Mouse (Mus musculus) layer of hippocampus, postnatal 14 days (tissue): Measurements from ENCODE around the gene Zfp646. TPM values are rescaled to one million over a fixed set of nuclear protein-coding genes. Genes with fewer than 3 reads are reported as not detected.
"Not testable (repeated sequence)": the region's sequence is repeated elsewhere in the genome, so short reads cannot be mapped to it uniquely, and the experiment has no call there.

Source experiments
- DNase-seq, 2 experiments: peaks; one replicate each; pipeline ENCODE4 v3.0.0; 2021 to 2022; ENCODE audit warnings: low spot score in 2 of 2, mixed read lengths in 1 of 2
- long read RNA-seq, 2 experiments: library from polyadenylated mRNA; stranded (forward); transcript quantifications; one replicate each; pipeline ENCODE4 v2.0.0; 2021
- total RNA-seq, 2 experiments: library from RNA; stranded (reverse); gene quantifications; 2 replicates each; pipeline ENCODE4 v1.2.3; 2021

Zfp646 gene
- 10 to 100 TPM; 28.1 to 29.0 TPM for total RNA-seq
- long read RNA-seq, experiment 1, full-length matches to known transcripts: 3 of 11 reads
- long read RNA-seq, experiment 1, partial matches to known transcripts: 8 of 11 reads
- long read RNA-seq, experiment 1, other reads (novel, unspliced or antisense): 0 of 11 reads
- long read RNA-seq, experiment 2, full-length matches to known transcripts: 2 of 3 reads
- long read RNA-seq, experiment 2, partial matches to known transcripts: 0 of 3 reads
- long read RNA-seq, experiment 2, other reads (novel, unspliced or antisense): 1 of 3 reads

- DNase-seq: peak; percentile 77 to 78
Measured at GRCm38 (mm10) chr7:127876041-127876466, at the start of gene Zfp646. Gene Zfp646, plus strand, starts transcription at chr7:127876221.

- no peak for DNase-seq
Measured at GRCm38 (mm10) chr7:127835550-127835949, 40.5 kb upstream of the Zfp646 start.

GRCm38 (mm10) chr7:127837473-127837872 is 38.5 kb upstream of the Zfp646 start:
- no peak for DNase-seq

- not testable (repeated sequence) for DNase-seq
Measured at GRCm38 (mm10) chr7:127837878-127838277, 38.1 kb upstream of the Zfp646 start.

GRCm38 (mm10) chr7:127840031-127840430 is 36.0 kb upstream of the Zfp646 start:
- not testable (repeated sequence) for DNase-seq

- DNase-seq: no peak
Measured at GRCm38 (mm10) chr7:127840886-127841285, 35.1 kb upstream of the Zfp646 start.

- peak; percentile 95 to 97 for DNase-seq
Measured at GRCm38 (mm10) chr7:127841340-127842000, 34.6 kb upstream of the Zfp646 start.

GRCm38 (mm10) chr7:127842001-127842718 is 33.9 kb upstream of the Zfp646 start:
- DNase-seq: peak; percentile 64 to 84

GRCm38 (mm10) chr7:127849973-127850875 is 25.8 kb upstream of the Zfp646 start:
- no peak for DNase-seq

GRCm38 (mm10) chr7:127850906-127851305 is 25.1 kb upstream of the Zfp646 start:
- no peak for DNase-seq

GRCm38 (mm10) chr7:127858258-127858657 is 17.8 kb upstream of the Zfp646 start:
- no peak for DNase-seq

GRCm38 (mm10) chr7:127866434-127866833 is 9.6 kb upstream of the Zfp646 start:
- DNase-seq: no peak

- no peak for DNase-seq
Measured at GRCm38 (mm10) chr7:127867641-127868040, 8.4 kb upstream of the Zfp646 start.

- DNase-seq: no peak
Measured at GRCm38 (mm10) chr7:127869149-127869810, 6.7 kb upstream of the Zfp646 start.

GRCm38 (mm10) chr7:127870136-127870821 is 5.7 kb upstream of the Zfp646 start:
- DNase-seq: no peak

- no peak for DNase-seq
Measured at GRCm38 (mm10) chr7:127874812-127875626, 1.0 kb upstream of the Zfp646 start.

- DNase-seq: peak; percentile 90 to 96
Measured at GRCm38 (mm10) chr7:127875627-127876001, 407 bp upstream of the Zfp646 start.

- DNase-seq: peak; percentile 94 to 95
Measured at GRCm38 (mm10) chr7:127876467-127877348, 687 bp downstream of the Zfp646 start, which contains the start of gene Zfp668. Gene Zfp668, minus strand, starts transcription at chr7:127876828.
